Mouse (Mus musculus): ENCODE measurements around the gene Ccdc136. TPM values are rescaled to one million over a fixed set of nuclear protein-coding genes. Genes with fewer than 3 reads are reported as not detected.
"Not testable (repeated sequence)": the region's sequence is repeated elsewhere in the genome, so short reads cannot be mapped to it uniquely, and the experiment has no call there.

Gene Ccdc136
- total RNA-seq (2021): 100 to 1,000 TPM in 1 of 2 experiments, 10 to 100 TPM in 1; 95.7 to 101 TPM

- intact Hi-C loops (cut with DNase I): no loop called here
- DNase-seq (ENCODE audit: extremely low spot score in 1 of 2, low spot score in 2 of 2): peak; percentile 58 to 87
Measured at GRCm38 (mm10) chr6:29395910-29396713, at the start of gene Ccdc136. Ccdc136 (plus strand) TSS chr6:29396309.

- intact Hi-C loops (cut with DNase I); DNase-seq (ENCODE audit: extremely low spot score in 1 of 2, low spot score in 2 of 2): not testable (repeated sequence)
Measured at GRCm38 (mm10) chr6:29346512-29346911, 49.6 kb upstream of the Ccdc136 start.

GRCm38 (mm10) chr6:29347189-29347588 is 48.9 kb upstream of the Ccdc136 start:
- DNase-seq (ENCODE audit: extremely low spot score in 1 of 2, low spot score in 2 of 2): no peak
- intact Hi-C loops (cut with DNase I): no loop called here

GRCm38 (mm10) chr6:29347665-29348370 is 48.3 kb upstream of the Ccdc136 start, which contains the start of gene Calu:
Calu (plus strand) TSS chr6:29348069.
- intact Hi-C loops (cut with DNase I): no loop called here
- DNase-seq (ENCODE audit: extremely low spot score in 1 of 2, low spot score in 2 of 2): peak; percentile 98 to 100

GRCm38 (mm10) chr6:29348371-29348724 is 47.8 kb upstream of the Ccdc136 start:
- intact Hi-C loops (cut with DNase I): no loop called here
- no peak for DNase-seq (ENCODE audit: extremely low spot score in 1 of 2, low spot score in 2 of 2)

- intact Hi-C loops (cut with DNase I): no loop called here
- no peak for DNase-seq (ENCODE audit: extremely low spot score in 1 of 2, low spot score in 2 of 2)
Measured at GRCm38 (mm10) chr6:29351613-29352012, 44.5 kb upstream of the Ccdc136 start.

GRCm38 (mm10) chr6:29352816-29353215 is 43.3 kb upstream of the Ccdc136 start:
- intact Hi-C loops (cut with DNase I): no loop called here
- DNase-seq (ENCODE audit: extremely low spot score in 1 of 2, low spot score in 2 of 2): no peak

GRCm38 (mm10) chr6:29359386-29359785 is 36.7 kb upstream of the Ccdc136 start:
- DNase-seq (ENCODE audit: extremely low spot score in 1 of 2, low spot score in 2 of 2): no peak
- intact Hi-C loops (cut with DNase I): no loop called here

- DNase-seq (ENCODE audit: extremely low spot score in 1 of 2, low spot score in 2 of 2): no peak
- intact Hi-C loops (cut with DNase I): no loop called here
Measured at GRCm38 (mm10) chr6:29360211-29360610, 35.9 kb upstream of the Ccdc136 start.

- DNase-seq (ENCODE audit: extremely low spot score in 1 of 2, low spot score in 2 of 2): no peak
- intact Hi-C loops (cut with DNase I): no loop called here
Measured at GRCm38 (mm10) chr6:29362246-29363128, 33.6 kb upstream of the Ccdc136 start.

- intact Hi-C loops (cut with DNase I): no loop called here
- no peak for DNase-seq (ENCODE audit: extremely low spot score in 1 of 2, low spot score in 2 of 2)
Measured at GRCm38 (mm10) chr6:29363129-29363515, 33.0 kb upstream of the Ccdc136 start.

GRCm38 (mm10) chr6:29365277-29365676 is 30.8 kb upstream of the Ccdc136 start:
- no peak for DNase-seq (ENCODE audit: extremely low spot score in 1 of 2, low spot score in 2 of 2)
- intact Hi-C loops (cut with DNase I): no loop called here

GRCm38 (mm10) chr6:29377386-29377785 is 18.7 kb upstream of the Ccdc136 start:
- no peak for DNase-seq (ENCODE audit: extremely low spot score in 1 of 2, low spot score in 2 of 2)
- intact Hi-C loops (cut with DNase I): no loop called here

GRCm38 (mm10) chr6:29378678-29379077 is 17.4 kb upstream of the Ccdc136 start:
- intact Hi-C loops (cut with DNase I): no loop called here
- no peak for DNase-seq (ENCODE audit: extremely low spot score in 1 of 2, low spot score in 2 of 2)

GRCm38 (mm10) chr6:29379954-29380353 is 16.2 kb upstream of the Ccdc136 start:
- no peak for DNase-seq (ENCODE audit: extremely low spot score in 1 of 2, low spot score in 2 of 2)
- intact Hi-C loops (cut with DNase I): no loop called here

- intact Hi-C loops (cut with DNase I): no loop called here
- no peak for DNase-seq (ENCODE audit: extremely low spot score in 1 of 2, low spot score in 2 of 2)
Measured at GRCm38 (mm10) chr6:29382442-29382841, 13.7 kb upstream of the Ccdc136 start.

- DNase-seq (ENCODE audit: extremely low spot score in 1 of 2, low spot score in 2 of 2): no peak
- intact Hi-C loops (cut with DNase I): no loop called here
Measured at GRCm38 (mm10) chr6:29388052-29388518, 8.0 kb upstream of the Ccdc136 start, which contains the start of gene Opn1sw. Opn1sw (minus strand) TSS chr6:29388468.

- DNase-seq (ENCODE audit: extremely low spot score in 1 of 2, low spot score in 2 of 2): peak; percentile 82 to 92
- intact Hi-C loops (cut with DNase I): no loop called here
Measured at GRCm38 (mm10) chr6:29388606-29389080, 7.5 kb upstream of the Ccdc136 start.

GRCm38 (mm10) chr6:29389425-29389824 is 6.7 kb upstream of the Ccdc136 start:
- intact Hi-C loops (cut with DNase I): no loop called here
- no peak for DNase-seq (ENCODE audit: extremely low spot score in 1 of 2, low spot score in 2 of 2)
